Mouse (Mus musculus) cerebellum, adult 9-10 months (tissue): ENCODE data around the gene Qser1.

Source experiments
- DNase-seq: peaks from one replicate; pipeline ENCODE4 v3.0.0; 2022

Qser1 gene

DNA sequence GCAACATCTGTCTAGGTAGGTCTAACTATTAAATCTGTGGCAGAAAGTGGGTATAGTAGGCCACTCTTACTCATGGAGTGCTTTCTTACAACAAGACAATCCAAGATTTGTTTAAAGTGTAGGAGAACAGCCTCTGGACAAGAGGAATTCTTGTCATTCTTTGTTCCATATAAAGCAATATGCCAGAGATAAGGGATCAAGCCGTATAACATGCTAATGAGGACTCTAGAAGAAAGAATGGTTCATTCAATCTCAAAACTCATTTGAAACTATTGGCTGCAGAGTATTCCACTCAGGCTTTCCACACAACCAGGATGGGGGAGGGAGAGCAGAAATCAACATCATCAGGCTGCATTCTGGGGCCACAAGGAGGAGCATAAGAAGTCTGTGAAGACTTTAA lies 89.2 kb downstream of the Qser1 start:
- DNase-seq: no peak

DNA sequence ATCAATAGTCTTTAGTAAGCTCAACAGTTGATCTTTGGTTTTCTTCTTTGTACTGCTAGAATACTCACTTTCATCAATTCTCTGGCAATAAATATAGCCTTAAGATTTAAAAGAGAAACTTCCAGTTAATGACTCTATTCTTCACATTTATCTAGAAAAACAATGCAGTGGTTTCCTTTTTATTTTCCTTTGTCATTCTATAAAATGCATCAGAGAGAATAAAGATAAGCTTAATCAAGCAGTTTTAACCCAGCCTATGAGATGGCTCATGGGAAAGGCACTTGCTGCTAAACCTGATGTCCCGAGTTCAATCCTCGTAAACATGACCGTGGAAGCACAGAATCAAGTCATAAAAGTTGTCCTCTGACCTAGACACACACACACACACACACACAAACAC lies 94.5 kb downstream of the Qser1 start:
- DNase-seq: no peak

DNA sequence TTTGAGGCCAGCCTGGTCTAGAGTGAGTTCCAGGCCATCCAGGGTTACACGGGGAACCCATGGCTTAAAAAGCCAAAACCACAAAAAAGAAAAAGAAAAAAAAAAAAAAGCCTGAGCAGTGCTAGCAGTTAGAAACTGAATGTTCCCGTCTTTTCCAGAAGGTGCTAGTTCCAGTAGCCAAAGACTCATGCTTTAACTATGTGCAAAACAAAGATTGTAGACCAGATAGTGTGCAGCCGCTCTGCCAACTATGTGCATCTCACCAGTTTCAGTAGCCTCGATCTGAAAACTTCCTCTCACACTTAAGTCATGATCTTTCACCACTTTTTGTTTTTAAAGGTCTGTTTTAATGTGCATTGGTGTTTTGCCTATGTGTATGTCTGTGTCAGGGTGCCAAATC lies 98.7 kb downstream of the Qser1 start:
- no peak for DNase-seq

DNA sequence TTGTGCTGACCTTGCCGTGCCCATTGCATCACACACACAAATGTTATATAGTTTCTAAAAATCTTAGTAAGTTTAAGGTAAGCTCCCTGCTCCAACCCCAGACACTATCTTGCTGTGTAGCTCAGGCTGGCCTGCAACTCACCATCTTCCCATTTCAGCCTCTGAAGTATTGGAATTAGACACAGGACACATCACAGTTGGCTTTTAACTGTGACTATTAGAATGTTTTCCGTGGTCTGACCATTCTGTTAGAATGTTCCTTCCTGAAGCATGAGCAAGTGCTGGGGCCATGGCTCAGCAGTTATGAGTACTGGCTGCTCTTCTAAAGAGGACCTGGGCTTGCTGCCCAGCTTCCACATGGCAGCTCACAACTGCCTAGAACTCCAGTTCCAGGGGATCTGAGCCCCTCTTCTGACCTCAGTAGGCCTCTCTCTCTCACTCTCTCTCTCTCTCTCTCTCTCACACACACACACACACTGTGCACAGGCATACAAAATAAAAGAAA lies 99.3 kb downstream of the Qser1 start:
- no peak for DNase-seq

DNA sequence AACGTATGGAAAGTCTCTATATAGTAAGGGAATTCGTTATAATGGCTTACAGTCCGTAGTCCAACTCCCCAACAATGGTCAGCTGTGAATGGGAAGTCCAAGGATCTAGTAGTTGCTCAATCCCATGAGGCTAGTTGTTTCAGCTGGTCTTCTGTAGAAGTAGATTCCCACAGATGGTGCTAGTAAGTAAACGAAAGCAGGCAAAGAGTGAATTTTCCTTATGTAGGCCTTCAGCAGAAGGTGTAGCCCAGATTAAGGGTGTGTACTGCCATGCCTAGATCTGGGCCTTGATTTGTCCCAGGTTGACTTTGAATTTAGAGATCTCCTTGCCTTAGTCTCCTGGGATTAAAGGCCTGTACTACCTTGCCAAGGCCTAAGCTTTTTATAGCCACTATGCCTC lies 100.3 kb downstream of the Qser1 start, which contains the start of gene Pin1rt1:
Pin1rt1 (minus strand) TSS at position 101 of the 400 bp plus-strand sequence.
- DNase-seq: no peak

DNA sequence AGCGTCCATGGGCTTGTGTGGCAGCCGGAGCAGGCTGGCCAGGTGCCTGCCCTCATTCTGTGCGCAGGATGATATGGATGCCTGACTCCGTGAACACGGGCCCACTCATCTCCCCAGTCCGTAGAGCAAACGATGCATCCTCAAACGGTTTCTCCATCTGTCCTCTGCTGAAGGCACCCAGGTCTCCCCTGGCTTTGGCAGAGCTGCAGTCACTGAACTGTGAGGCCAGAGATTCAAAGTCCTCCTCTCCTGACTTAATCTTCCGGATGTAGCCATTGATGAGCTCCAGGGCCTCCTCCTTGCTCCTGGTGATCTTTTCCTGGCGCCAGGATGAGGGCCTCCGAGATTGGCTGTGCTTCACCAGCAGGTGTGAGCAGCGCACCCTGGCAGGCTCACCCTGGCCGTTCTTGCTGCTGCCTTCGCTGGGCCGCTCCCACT lies 102.3 kb downstream of the Qser1 start:
- peak; percentile 77 for DNase-seq

DNA sequence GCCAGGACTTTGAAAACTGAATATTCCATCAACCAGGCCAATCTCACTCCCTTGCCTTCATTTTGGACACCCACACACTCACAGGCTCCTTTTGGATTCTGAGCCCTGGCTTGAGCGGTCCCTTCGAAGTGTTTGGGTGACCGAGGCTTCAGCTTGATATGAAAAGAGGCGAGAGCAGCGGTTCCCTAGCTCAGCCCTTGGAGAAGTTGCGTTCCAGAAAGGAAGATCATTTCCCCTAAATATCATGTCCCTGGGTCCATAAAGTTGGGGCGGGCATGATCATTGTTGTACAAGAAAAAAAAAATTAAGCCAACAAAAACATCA lies 104.1 kb downstream of the Qser1 start:
- DNase-seq: no peak

DNA sequence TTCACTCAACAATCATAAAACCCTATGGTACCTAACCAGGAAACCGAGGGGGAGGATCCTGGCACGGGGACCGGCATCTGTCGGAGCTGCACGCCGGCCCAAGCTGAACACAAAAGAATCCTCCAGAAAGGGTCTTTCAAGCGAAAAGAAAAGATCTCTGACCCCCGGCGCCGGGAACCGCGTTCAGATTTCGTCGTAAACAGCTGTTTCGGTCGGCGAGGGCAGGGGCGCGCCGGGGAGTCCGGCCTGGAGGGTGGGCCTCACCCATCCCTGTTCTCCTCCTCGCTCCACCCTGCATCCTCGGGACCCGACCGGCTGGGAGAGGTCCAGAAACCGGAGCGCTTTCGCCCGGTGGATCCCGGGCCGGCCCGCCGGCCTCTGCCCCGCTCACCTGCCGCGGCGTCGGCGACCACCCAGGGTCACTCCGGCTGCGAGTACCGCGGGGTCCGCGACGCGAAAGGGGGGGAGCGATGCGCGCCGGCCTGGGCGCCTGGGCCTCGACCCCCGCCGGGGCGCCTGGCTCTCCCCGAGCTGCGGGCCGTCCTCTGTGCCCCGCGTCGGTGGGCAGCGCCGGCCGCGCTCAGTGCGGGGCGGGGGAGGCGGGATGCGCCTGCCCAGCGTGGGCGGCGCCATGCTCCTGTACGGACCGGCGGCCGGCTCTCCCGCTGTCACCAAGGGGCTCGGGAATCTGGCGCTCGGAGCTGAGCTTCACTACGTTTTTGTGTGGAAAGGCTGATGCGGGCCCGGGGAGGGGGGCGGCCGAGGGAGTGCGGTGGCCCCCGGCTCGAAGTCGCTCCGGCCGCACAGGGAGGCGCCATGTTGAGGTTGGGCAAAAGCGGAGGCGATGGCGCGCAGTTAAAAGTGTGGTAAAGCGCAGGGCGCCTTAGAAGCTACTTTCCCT lies 104.7 kb downstream of the Qser1 start, which contains the start of gene Tcp11l1:
Tcp11l1 (minus strand) TSS at position 585 of the 901 bp plus-strand sequence.
- DNase-seq: peak; percentile 79

DNA sequence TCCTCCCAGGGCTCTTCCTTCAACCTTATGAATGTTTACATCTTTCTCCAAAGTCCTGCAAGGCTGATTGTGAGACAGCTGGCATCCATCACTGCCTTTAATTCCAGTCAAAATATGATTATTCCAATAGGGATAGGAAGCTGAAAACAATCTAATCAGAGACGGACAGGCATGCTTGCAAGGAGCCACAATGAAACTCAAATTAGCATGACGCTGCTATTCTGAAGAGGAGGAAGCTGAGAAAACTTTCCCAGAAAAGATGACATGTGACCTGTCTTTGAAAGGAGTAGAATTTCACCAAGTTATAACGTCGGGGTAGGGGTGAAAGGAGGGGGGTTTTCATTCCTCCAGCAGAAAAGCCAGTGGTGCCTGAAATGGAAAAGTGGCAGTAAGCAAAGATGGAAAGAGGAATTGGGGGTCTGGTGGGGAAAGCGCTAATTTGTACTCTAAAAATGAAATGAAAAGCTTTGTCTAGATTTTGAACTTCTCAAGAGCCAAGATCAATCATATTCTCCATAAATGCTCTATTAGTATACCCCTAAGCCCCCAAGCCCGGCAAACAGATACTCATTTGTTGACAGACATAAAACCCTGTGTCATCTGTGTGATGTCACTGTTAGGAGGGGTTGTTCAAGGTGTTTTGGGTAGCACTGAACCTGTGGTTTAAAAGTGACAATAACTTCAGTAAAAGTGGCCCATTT lies 105.7 kb downstream of the Qser1 start:
- DNase-seq: no peak

DNA sequence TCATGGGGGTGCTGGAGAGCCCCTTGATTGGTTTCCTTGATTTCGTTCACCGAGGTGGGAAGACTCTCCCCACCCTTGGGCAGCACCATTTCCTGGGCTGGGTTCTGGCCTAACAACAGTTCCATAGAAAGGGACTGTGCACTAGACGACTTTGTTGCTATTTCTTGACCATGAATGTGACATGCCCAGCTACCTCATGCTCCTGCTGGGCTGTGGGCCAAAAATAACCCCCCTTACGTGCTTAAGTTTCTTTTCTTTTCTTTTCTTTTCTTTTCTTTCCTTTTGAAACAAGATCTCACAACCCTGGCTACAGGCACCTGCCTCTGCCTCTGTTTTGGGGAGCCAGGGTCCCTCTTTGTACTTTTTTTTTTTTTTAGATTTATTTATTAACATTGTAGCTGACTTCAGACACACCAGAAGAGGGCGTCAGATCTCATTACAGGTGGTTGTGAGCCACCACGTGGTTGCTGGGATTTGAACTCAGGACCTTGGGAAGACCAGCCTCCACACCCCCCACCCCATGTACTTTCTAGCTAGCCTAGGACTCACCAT lies 106.7 kb downstream of the Qser1 start:
- no peak for DNase-seq
